Mouse (Mus musculus) right cerebral cortex, adult 2 months (tissue): ENCODE measurements around the gene Rnf180.

Source experiments
- DNase-seq, 2 experiments: peaks; one replicate each; pipeline ENCODE4 v3.0.0; 2021 to 2022; ENCODE audit warnings: low spot score in 2 of 2

Rnf180 gene

DNA sequence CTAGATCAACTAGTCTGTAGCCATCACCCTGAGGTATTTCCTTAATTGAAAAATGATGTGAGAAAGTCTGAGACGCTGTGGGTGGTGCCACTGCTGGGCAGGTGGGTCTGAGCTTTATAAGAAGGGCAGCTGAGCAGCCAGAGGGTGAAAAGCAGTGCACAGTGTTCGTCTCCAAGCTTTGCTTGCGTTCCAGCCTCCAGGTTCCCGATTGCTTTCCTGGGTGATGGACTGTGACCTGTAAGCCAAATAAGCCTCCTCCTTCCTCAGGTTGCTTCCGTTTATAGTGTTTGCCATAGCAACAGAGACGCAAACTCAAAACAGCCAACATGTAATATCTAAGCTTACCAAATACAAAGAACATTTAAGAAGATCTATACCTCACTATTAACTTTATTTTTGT is 162.2 kb downstream of the Rnf180 start:
- no peak for DNase-seq

GRCm38 (mm10) chr13:105130080-105130479 is 164.5 kb downstream of the Rnf180 start:
- no peak for DNase-seq

GRCm38 (mm10) chr13:105122092-105122491 is 172.5 kb downstream of the Rnf180 start:
- no peak for DNase-seq

DNA sequence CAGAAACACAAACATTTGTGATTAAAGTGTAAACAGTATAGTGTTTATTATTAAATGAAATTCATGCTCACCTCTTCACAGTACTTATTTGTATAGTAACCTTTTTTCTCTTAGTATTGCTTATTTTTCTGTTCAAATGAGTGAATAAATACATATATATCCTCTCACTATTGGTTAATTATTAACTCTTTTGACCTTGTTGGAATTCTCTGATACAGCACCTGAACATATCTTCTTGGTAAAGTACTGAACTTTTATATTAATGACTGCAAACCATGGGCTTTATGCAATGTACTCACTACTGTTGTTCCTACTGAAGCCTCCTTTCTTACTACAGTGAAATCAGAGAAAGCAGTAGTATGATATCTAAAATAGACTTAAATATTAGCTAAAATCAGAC is 173.0 kb downstream of the Rnf180 start:
- no peak for DNase-seq

DNA sequence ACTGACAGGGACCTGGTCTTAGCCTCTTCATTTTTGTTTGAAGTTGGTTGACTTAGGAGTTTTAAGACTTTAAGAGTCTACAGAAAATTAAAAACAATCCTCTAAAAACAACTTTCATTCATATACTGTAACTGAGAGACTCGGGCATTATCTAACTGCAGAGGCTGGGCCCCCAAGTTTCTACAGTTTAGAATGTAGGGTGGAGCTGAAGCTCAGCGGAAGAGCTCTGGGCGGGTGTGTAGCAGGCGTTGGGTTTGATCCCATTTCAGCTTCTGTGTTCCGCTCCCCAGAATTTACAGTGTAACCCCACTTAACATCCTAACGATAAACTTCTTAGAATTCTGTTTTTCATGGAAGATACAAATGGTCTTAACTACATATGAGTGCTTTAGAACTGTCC is 183.0 kb downstream of the Rnf180 start:
- no peak for DNase-seq

GRCm38 (mm10) chr13:105104385-105104784 is 190.2 kb downstream of the Rnf180 start:
- no peak for DNase-seq

DNA sequence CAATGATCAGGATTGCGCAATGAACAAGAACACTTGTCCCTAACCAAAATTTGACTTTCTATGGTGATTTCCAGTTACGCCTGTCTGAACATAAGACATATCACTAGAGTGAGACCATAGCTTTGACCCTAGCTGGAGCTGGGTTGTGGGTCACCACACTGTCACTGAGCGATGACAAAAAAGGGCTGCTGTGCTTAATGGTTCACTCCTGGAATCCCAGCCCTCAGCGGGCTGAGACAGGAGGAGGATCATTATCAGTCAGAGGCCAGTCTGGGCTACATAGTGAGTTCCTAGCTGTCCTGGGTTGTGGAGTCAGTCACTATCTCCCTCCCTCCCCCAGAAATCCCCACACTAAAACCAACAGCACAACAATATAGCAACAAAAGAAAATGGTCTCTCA is 193.9 kb downstream of the Rnf180 start:
- DNase-seq: no peak

DNA sequence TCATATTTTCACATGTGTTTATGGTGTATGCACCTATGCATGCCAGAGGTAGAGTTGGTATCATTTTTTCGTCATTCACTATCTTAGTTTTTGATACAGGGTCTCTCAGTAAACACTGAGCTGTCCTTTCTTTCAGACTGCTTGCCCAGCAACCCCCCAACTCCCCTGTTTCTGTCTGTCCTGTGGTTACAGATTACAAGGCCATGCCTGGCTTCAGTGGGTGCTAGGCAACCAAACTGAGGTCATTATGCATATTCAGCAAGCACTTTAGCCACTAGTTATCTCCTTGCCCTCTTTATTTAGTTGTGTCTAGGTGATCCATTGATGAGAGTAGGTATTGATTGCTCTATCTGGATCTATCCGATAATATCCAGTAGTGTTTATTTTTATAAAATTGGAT is 198.3 kb downstream of the Rnf180 start:
- no peak for DNase-seq

GRCm38 (mm10) chr13:105089276-105089675 is 205.3 kb downstream of the Rnf180 start:
- DNase-seq: no peak

DNA sequence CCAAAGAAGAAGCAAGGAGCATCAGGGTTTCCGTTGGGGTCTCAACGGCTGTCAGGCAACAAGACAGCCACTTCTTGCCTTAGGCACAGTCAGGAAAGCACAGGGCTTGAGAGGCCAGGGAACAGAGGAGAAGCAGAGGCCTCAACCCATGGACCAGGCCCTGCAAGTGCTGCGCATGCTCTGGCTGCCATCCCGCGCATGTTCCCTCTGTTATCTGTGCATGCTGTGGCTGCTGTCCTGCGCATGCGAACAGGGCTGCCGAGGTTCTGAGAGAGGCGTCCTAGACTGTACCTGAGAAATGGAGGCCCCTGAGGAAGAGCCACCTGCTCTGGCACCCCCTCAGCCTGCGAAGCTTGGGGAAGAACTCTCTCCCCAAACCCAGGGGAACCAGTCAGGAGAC is 212.8 kb downstream of the Rnf180 start, which contains the start of gene 4933425L06Rik:
Gene 4933425L06Rik, plus strand, starts transcription at position 261 of the 400 bp plus-strand sequence.
- no peak for DNase-seq
